Comparison of ENCODE assay signal across 22 mouse cellular contexts in genomic region chr19:54982801-54983200, GRCm38 (mm10).
DNase-seq lines count a peak whose midpoint lies in the region; ATAC-seq and TF ChIP-seq lines count a peak whose summit lies in the region.
"Had no signal": no experiment of that assay in that cellular context is flagged by ENCODE, and none has a peak within 500 bp of the region (broad histone marks: within the 10 kb centered on the region; RNA-seq: fewer than 3 reads in every experiment).

No protein-coding gene starts in this region.

- no peak overlapping the region for H3K27ac ChIP-seq in intestine, embryonic 16.5 days (ENCODE audit: low read length)
- no peak overlapping the region for H3K27ac ChIP-seq in intestine, embryonic 15.5 days
- no peak overlapping the region for H3K27ac ChIP-seq in hindbrain, embryonic 14.5 days
- H3K27ac ChIP-seq: embryonic facial prominence, embryonic 15.5 days; forebrain, embryonic 15.5 days; heart, adult 2 months; heart, embryonic 15.5 days; hindbrain, embryonic 15.5 days had no signal

- H3K36me3 ChIP-seq in intestine, embryonic 16.5 days (ENCODE audit: control insufficient read depth, insufficient read depth, low read length) = no peaks in the 10 kb centered on the region
- no peaks in the 10 kb centered on the region for H3K36me3 ChIP-seq in intestine, embryonic 15.5 days
- H3K36me3 ChIP-seq in C2C12 (ENCODE audit: control insufficient read depth, insufficient read depth) = no peaks in the 10 kb centered on the region
- no peaks in the 10 kb centered on the region for H3K36me3 ChIP-seq in hindbrain, embryonic 14.5 days (replicated peaks; ENCODE audit: control insufficient read depth, insufficient read depth)
- H3K36me3 ChIP-seq: embryonic facial prominence, embryonic 15.5 days; forebrain, embryonic 15.5 days; heart, embryonic 15.5 days; hindbrain, embryonic 15.5 days had no signal

- H3K4me1 ChIP-seq in intestine, embryonic 16.5 days (ENCODE audit: control insufficient read depth, insufficient read depth, low read length) = no peaks in the 10 kb centered on the region
- no peaks in the 10 kb centered on the region for H3K4me1 ChIP-seq in intestine, embryonic 15.5 days (replicated peaks)
- no peaks in the 10 kb centered on the region for H3K4me1 ChIP-seq in hindbrain, embryonic 14.5 days (replicated peaks; ENCODE audit: control insufficient read depth, insufficient read depth, low read length)
- H3K4me1 ChIP-seq: embryonic facial prominence, embryonic 15.5 days; forebrain, embryonic 15.5 days; heart, embryonic 15.5 days; hindbrain, embryonic 15.5 days had no signal

- no peak overlapping the region for H3K9ac ChIP-seq in intestine, embryonic 16.5 days (ENCODE audit: low read depth, low read length)
- H3K9ac ChIP-seq in intestine, embryonic 15.5 days = no peak overlapping the region
- H3K9ac ChIP-seq in hindbrain, embryonic 14.5 days = no peak overlapping the region
- H3K9ac ChIP-seq: embryonic facial prominence, embryonic 15.5 days; forebrain, embryonic 15.5 days; heart, embryonic 15.5 days; hindbrain, embryonic 15.5 days had no signal

- no peaks in the 10 kb centered on the region for H3K79me2 ChIP-seq in C2C12 (ENCODE audit: control insufficient read depth, insufficient read depth)

- DNase-seq in 3134 (ENCODE audit: extremely low read depth, insufficient read length, low spot score) = peak; percentile 61
- peak; percentile 21 for DNase-seq in brain, adult 2 months (ENCODE audit: low read depth, low spot score)
- no peak for DNase-seq in hindbrain, embryonic 14.5 days (ENCODE audit: low spot score)
- DNase-seq in adrenal gland, postnatal 10 days = no peak
- no peak for DNase-seq in cerebellum, adult 18-20 months
- DNase-seq: adrenal gland, postnatal 25 days; B cell, adult 2 months; cerebellum, adult 8-10 months; cerebellum, postnatal 14 days; embryo, embryonic 11 days; gastrocnemius, postnatal 10 days; heart, adult 2 months; heart, postnatal 14 days; kidney, adult 11 months had no signal

- H3K79me3 ChIP-seq in C2C12 (ENCODE audit: low read depth) = no peaks in the 10 kb centered on the region

- no peak for TF ChIP-seq CTCF in C2C12 (IDR thresholded peaks at IDR 0.05; ENCODE audit: control insufficient read depth, insufficient read depth, insufficient read length)

- H3K27me3 ChIP-seq in intestine, embryonic 16.5 days (replicated peaks; ENCODE audit: control insufficient read depth, insufficient read depth, low read length) = no peaks in the 10 kb centered on the region
- H3K27me3 ChIP-seq in intestine, embryonic 15.5 days (replicated peaks) = no peaks in the 10 kb centered on the region
- H3K27me3 ChIP-seq in C2C12 (ENCODE audit: control insufficient read depth, insufficient read depth, insufficient read length) = no peaks in the 10 kb centered on the region
- H3K27me3 ChIP-seq in hindbrain, embryonic 14.5 days (ENCODE audit: control insufficient read depth, insufficient read depth, low read length) = no peaks in the 10 kb centered on the region
- H3K27me3 ChIP-seq: embryonic facial prominence, embryonic 15.5 days; forebrain, embryonic 15.5 days; heart, embryonic 15.5 days; hindbrain, embryonic 15.5 days had no signal

- H3K9me3 ChIP-seq in intestine, embryonic 16.5 days (ENCODE audit: control insufficient read depth, low read length) = no peaks in the 10 kb centered on the region
- H3K9me3 ChIP-seq in intestine, embryonic 15.5 days = no peaks in the 10 kb centered on the region
- H3K9me3 ChIP-seq in hindbrain, embryonic 14.5 days (ENCODE audit: control insufficient read depth, low read length) = no peaks in the 10 kb centered on the region
- H3K9me3 ChIP-seq: embryonic facial prominence, embryonic 15.5 days; forebrain, embryonic 15.5 days; heart, embryonic 15.5 days; hindbrain, embryonic 15.5 days had no signal

- ATAC-seq in intestine, embryonic 16.5 days = peak; percentile 33
- no peak for ATAC-seq in intestine, embryonic 15.5 days
- ATAC-seq in hindbrain, embryonic 14.5 days (ENCODE audit: low FRiP score) = no peak
- ATAC-seq: forebrain, embryonic 15.5 days had no signal

- H3K4me2 ChIP-seq in intestine, embryonic 16.5 days (ENCODE audit: low read depth, low read length) = no peak overlapping the region
- no peak overlapping the region for H3K4me2 ChIP-seq in intestine, embryonic 15.5 days (replicated peaks)
- no peak overlapping the region for H3K4me2 ChIP-seq in hindbrain, embryonic 14.5 days (replicated peaks)
- H3K4me2 ChIP-seq: embryonic facial prominence, embryonic 15.5 days; forebrain, embryonic 15.5 days; heart, embryonic 11.5 days; heart, embryonic 15.5 days; hindbrain, embryonic 15.5 days had no signal

- H3K4me3 ChIP-seq in intestine, embryonic 16.5 days (ENCODE audit: low read length) = no peak overlapping the region
- no peak overlapping the region for H3K4me3 ChIP-seq in intestine, embryonic 15.5 days (replicated peaks)
- no peak overlapping the region for H3K4me3 ChIP-seq in C2C12 (ENCODE audit: insufficient read depth, poor library complexity, severe bottlenecking)
- no peak overlapping the region for H3K4me3 ChIP-seq in hindbrain, embryonic 14.5 days (replicated peaks; ENCODE audit: low read length)
- H3K4me3 ChIP-seq: embryonic facial prominence, embryonic 15.5 days; forebrain, embryonic 15.5 days; heart, adult 2 months; heart, embryonic 15.5 days; hindbrain, embryonic 15.5 days had no signal

- WGBS in intestine, embryonic 16.5 days = 42% methylated on average over 4 of the region's 4 CpGs
- WGBS in intestine, embryonic 15.5 days = 38% methylated on average over 4 of the region's 4 CpGs
- WGBS in hindbrain, embryonic 14.5 days = 82% methylated on average over 4 of the region's 4 CpGs

- no peak overlapping the region for H3ac ChIP-seq in C2C12 (ENCODE audit: control insufficient read depth, insufficient read length, low read depth)

TF ChIP-seq in C2C12, 6 proteins besides CTCF, POLR2A, EP300 and RAD21:
- no peak for TF ChIP-seq CEBPB (IDR thresholded peaks at IDR 0.05; ENCODE audit: low read depth)
- no peak for TF ChIP-seq MYOG (IDR thresholded peaks at IDR 0.05; ENCODE audit: control insufficient read depth, extremely low read depth, insufficient read length)
- TF ChIP-seq USF1 (IDR thresholded peaks at IDR 0.05; ENCODE audit: low read depth) = no peak
- TF ChIP-seq FOSL1 (IDR thresholded peaks at IDR 0.05; ENCODE audit: insufficient read depth, low read length, poor library complexity, severe bottlenecking) = peak; percentile 92
- no peak for TF ChIP-seq MYOD1 (IDR thresholded peaks at IDR 0.05; ENCODE audit: control insufficient read depth, insufficient read length, low read depth)
- TF ChIP-seq MAX (IDR thresholded peaks at IDR 0.05) = no peak

Comparison
In these comparisons a context has a peak if more than half of its experiments do, and no peak if none do; other contexts are left out.
1. DNase-seq: peak in 3134 (single experiment) and brain, adult 2 months (single experiment); none in hindbrain, embryonic 14.5 days (single experiment), adrenal gland, postnatal 10 days (single experiment) and cerebellum, adult 18-20 months (0 of 2).